Mouse (Mus musculus) olfactory bulb, adult 2 months (tissue): Measurements from ENCODE around the gene Smarcb1.

Experiments
- CTCF ChIP-seq: fragments of 200-500 bp; IDR thresholded peaks from 2 replicates; pipeline ENCODE4 v1.5.1; 2012; ENCODE audit warnings: low read depth, mild to moderate bottlenecking, low read length, moderate library complexity; ENCODE audit not compliant: insufficient read depth
- POLR2A ChIP-seq: fragments of 200-500 bp; IDR thresholded peaks from 2 replicates; pipeline ENCODE4 v1.6.1; 2012; ENCODE audit warnings: mild to moderate bottlenecking, low read depth, low read length, moderate library complexity; ENCODE audit not compliant: insufficient read depth

- no peak for TF ChIP-seq CTCF
- no peak for TF ChIP-seq POLR2A
Measured at GRCm38 (mm10) chr10:75882433-75883231, 38.8 kb downstream of the Smarcb1 start.
